Mouse (Mus musculus) intestine, postnatal 0 days (tissue): ENCODE measurements around the gene Dmtf1. TPM values are rescaled to one million over a fixed set of nuclear protein-coding genes. Genes with fewer than 3 reads are reported as not detected.
"Not testable (repeated sequence)": the region's sequence is repeated elsewhere in the genome, so short reads cannot be mapped to it uniquely, and the experiment has no call there.

Experiments used
- ATAC-seq: fragments of 200-750 bp; cut with Nextera tagmentation; 2 replicates; pipeline ENCODE4 v1.8.0; 2017; ENCODE audit warnings: mild to moderate bottlenecking, moderate TSS enrichment, moderate library complexity
- H3K27ac ChIP-seq: fragments of 300-500 bp; sonication (generic); 2 replicates; pipeline ENCODE4 v1.5.1; 2014; ENCODE audit warnings: mild to moderate bottlenecking, low read depth, low read length, moderate library complexity
- H3K27me3 ChIP-seq: fragments of 300-500 bp; sonication (generic); replicated peaks from 2 replicates; pipeline ENCODE4 v1.6.1; 2014; ENCODE audit warnings: low read length, mixed read lengths; ENCODE audit not compliant: control insufficient read depth, insufficient read depth
- H3K36me3 ChIP-seq: fragments of 300-500 bp; sonication (generic); 2 replicates; pipeline ENCODE4 v1.6.1; 2014; ENCODE audit warnings: mild to moderate bottlenecking, moderate library complexity; ENCODE audit not compliant: control insufficient read depth, insufficient read depth
- H3K4me1 ChIP-seq: fragments of 300-500 bp; sonication (generic); replicated peaks from 2 replicates; pipeline ENCODE4 v1.6.1; 2014; ENCODE audit warnings: antibody characterized with exemption, low read length, mixed read lengths; ENCODE audit not compliant: control insufficient read depth, insufficient read depth
- H3K4me2 ChIP-seq: fragments of 300-500 bp; sonication (generic); replicated peaks from 2 replicates; pipeline ENCODE4 v1.6.1; 2014; ENCODE audit warnings: low read depth, mild to moderate bottlenecking, moderate library complexity
- H3K4me3 ChIP-seq: fragments of 300-500 bp; sonication (generic); 2 replicates; pipeline ENCODE4 v1.5.1; 2014; ENCODE audit warnings: low read depth, low read length
- H3K9ac ChIP-seq: fragments of 300-500 bp; sonication (generic); 2 replicates; pipeline ENCODE4 v1.6.1; 2014; ENCODE audit warnings: mild to moderate bottlenecking, low read depth, low read length
- H3K9me3 ChIP-seq: fragments of 300-500 bp; sonication (generic); 2 replicates; pipeline ENCODE4 v1.6.1; 2016; ENCODE audit warnings: mixed run types; ENCODE audit not compliant: control insufficient read depth
- CTCF ChIP-seq: sonication (generic); IDR thresholded peaks from 2 replicates; pipeline ENCODE4 v1.5.1; 2016; ENCODE audit warnings: low read depth, mild to moderate bottlenecking, control low read depth, antibody characterized with exemption, moderate library complexity
- WGBS: fragments of 180-500 bp; shearing (Covaris S2); extraction: QIAGEN DNeasy Blood & Tissue Kit; methylation state at CpG from one replicate; pipeline ENCODE4 v1.1.7; 2014; 5-methylcytosine and 5-hydroxymethylcytosine counted together
- polyA plus RNA-seq: library from polyadenylated mRNA; unstranded; fragments of >200 nt; fragmentation: Nextera tagmentation; extraction: Ambion mirVana; gene quantifications from 2 replicates; pipeline ENCODE4 v1.2.1, GENCODE M21; 2015

Dmtf1 gene
- 12.7 and 13.1 TPM in 2 replicates for polyA plus RNA-seq

- peak within 1 kb of the TSS; percentile 95 for H3K4me3 ChIP-seq
- peak; percentile 98 for ATAC-seq
- peak within 1 kb of the TSS; percentile 75 for H3K4me2 ChIP-seq
- H3K9me3 ChIP-seq: no peaks in the 10 kb centered on the region
- no peak for TF ChIP-seq CTCF
- peaks cover 7% of the 10 kb centered on the region for H3K4me1 ChIP-seq
- H3K36me3 ChIP-seq: no peaks in the 10 kb centered on the region
- 1% methylated on average over 60 of the region's 64 CpGs for WGBS
- H3K9ac ChIP-seq: peak within 1 kb of the TSS; percentile 99
- H3K27ac ChIP-seq: peak within 1 kb of the TSS; percentile 100
- H3K27me3 ChIP-seq: no peaks in the 10 kb centered on the region
Observed at GRCm38 (mm10) chr5:9161456-9162041, at the start of gene Dmtf1. Gene Dmtf1, minus strand, starts transcription at chr5:9161776.

GRCm38 (mm10) chr5:9186467-9186866 lies 24.9 kb upstream of the Dmtf1 start:
- no peaks in the 10 kb centered on the region for H3K27me3 ChIP-seq
- ATAC-seq: no peak
- H3K36me3 ChIP-seq: no peaks in the 10 kb centered on the region
- H3K4me2 ChIP-seq: no peak overlapping the region
- WGBS: 68% methylated on average over 1 of the region's 1 CpGs
- TF ChIP-seq CTCF: no peak
- H3K9me3 ChIP-seq: no peaks in the 10 kb centered on the region
- H3K4me1 ChIP-seq: no peaks in the 10 kb centered on the region
- H3K4me3 ChIP-seq: no peak overlapping the region
- no peak overlapping the region for H3K27ac ChIP-seq
- no peak overlapping the region for H3K9ac ChIP-seq

- 82% methylated on average over 2 of the region's 2 CpGs for WGBS
- no peaks in the 10 kb centered on the region for H3K27me3 ChIP-seq
- no peak for ATAC-seq
- no peak overlapping the region for H3K4me2 ChIP-seq
- H3K9me3 ChIP-seq: no peaks in the 10 kb centered on the region
- H3K36me3 ChIP-seq: no peaks in the 10 kb centered on the region
- H3K4me3 ChIP-seq: no peak overlapping the region
- H3K27ac ChIP-seq: no peak overlapping the region
- H3K4me1 ChIP-seq: no peaks in the 10 kb centered on the region
- TF ChIP-seq CTCF: no peak
- no peak overlapping the region for H3K9ac ChIP-seq
Observed at GRCm38 (mm10) chr5:9173295-9173694, 11.7 kb upstream of the Dmtf1 start.

- TF ChIP-seq CTCF: peak; percentile 63
- not testable (repeated sequence) for H3K27me3 ChIP-seq
Observed at GRCm38 (mm10) chr5:9169328-9170005, 7.9 kb upstream of the Dmtf1 start.

GRCm38 (mm10) chr5:9166366-9166765 lies 4.8 kb upstream of the Dmtf1 start:
- TF ChIP-seq CTCF: no peak
- no peak overlapping the region for H3K27ac ChIP-seq
- no peak for ATAC-seq

More at GRCm38 (mm10) chr5:9169328-9170005, 7.9 kb upstream of the Dmtf1 start:
- not testable (repeated sequence) for ATAC-seq, H3K4me1 ChIP-seq, H3K27ac ChIP-seq, H3K4me3 ChIP-seq, H3K4me2 ChIP-seq, H3K36me3 ChIP-seq, H3K9me3 ChIP-seq, H3K9ac ChIP-seq
- WGBS: 82% methylated on average over 4 of the region's 5 CpGs

GRCm38 (mm10) chr5:9165151-9165550 lies 3.6 kb upstream of the Dmtf1 start:
- H3K4me3 ChIP-seq, H3K9ac ChIP-seq, H3K9me3 ChIP-seq, H3K27ac ChIP-seq, ATAC-seq, H3K36me3 ChIP-seq, H3K4me2 ChIP-seq, H3K27me3 ChIP-seq, H3K4me1 ChIP-seq: not testable (repeated sequence)
- 89% methylated on average over 10 of the region's 10 CpGs for WGBS

More at GRCm38 (mm10) chr5:9166366-9166765, 4.8 kb upstream of the Dmtf1 start:
- whole genome bisulfite sequencing: 57% methylated on average over 8 of the region's 8 CpGs
- H3K27me3 ChIP-seq: no peaks in the 10 kb centered on the region
- no peak overlapping the region for H3K4me2 ChIP-seq
- H3K36me3 ChIP-seq: no peaks in the 10 kb centered on the region
- no peak overlapping the region for H3K9ac ChIP-seq
- no peak overlapping the region for H3K4me3 ChIP-seq
- no peaks in the 10 kb centered on the region for H3K9me3 ChIP-seq
- peaks cover 7% of the 10 kb centered on the region for H3K4me1 ChIP-seq
